Mouse (Mus musculus) intestine, postnatal 0 days (tissue): Measurements from ENCODE around the gene Gnai3. TPM values are rescaled to one million over a fixed set of nuclear protein-coding genes. Genes with fewer than 3 reads are reported as not detected.

ENCODE experiments used
- ATAC-seq: fragments of 200-750 bp; cut with Nextera tagmentation; 2 replicates; pipeline ENCODE4 v1.8.0; 2017; ENCODE audit warnings: mild to moderate bottlenecking, moderate TSS enrichment, moderate library complexity
- H3K27ac ChIP-seq: fragments of 300-500 bp; sonication (generic); 2 replicates; pipeline ENCODE4 v1.5.1; 2014; ENCODE audit warnings: mild to moderate bottlenecking, low read depth, low read length, moderate library complexity
- H3K27me3 ChIP-seq: fragments of 300-500 bp; sonication (generic); replicated peaks from 2 replicates; pipeline ENCODE4 v1.6.1; 2014; ENCODE audit warnings: low read length, mixed read lengths; ENCODE audit not compliant: control insufficient read depth, insufficient read depth
- H3K36me3 ChIP-seq: fragments of 300-500 bp; sonication (generic); 2 replicates; pipeline ENCODE4 v1.6.1; 2014; ENCODE audit warnings: mild to moderate bottlenecking, moderate library complexity; ENCODE audit not compliant: control insufficient read depth, insufficient read depth
- H3K4me1 ChIP-seq: fragments of 300-500 bp; sonication (generic); replicated peaks from 2 replicates; pipeline ENCODE4 v1.6.1; 2014; ENCODE audit warnings: antibody characterized with exemption, low read length, mixed read lengths; ENCODE audit not compliant: control insufficient read depth, insufficient read depth
- H3K4me2 ChIP-seq: fragments of 300-500 bp; sonication (generic); replicated peaks from 2 replicates; pipeline ENCODE4 v1.6.1; 2014; ENCODE audit warnings: low read depth, mild to moderate bottlenecking, moderate library complexity
- H3K4me3 ChIP-seq: fragments of 300-500 bp; sonication (generic); 2 replicates; pipeline ENCODE4 v1.5.1; 2014; ENCODE audit warnings: low read depth, low read length
- H3K9ac ChIP-seq: fragments of 300-500 bp; sonication (generic); 2 replicates; pipeline ENCODE4 v1.6.1; 2014; ENCODE audit warnings: mild to moderate bottlenecking, low read depth, low read length
- H3K9me3 ChIP-seq: fragments of 300-500 bp; sonication (generic); 2 replicates; pipeline ENCODE4 v1.6.1; 2016; ENCODE audit warnings: mixed run types; ENCODE audit not compliant: control insufficient read depth
- CTCF ChIP-seq: sonication (generic); IDR thresholded peaks from 2 replicates; pipeline ENCODE4 v1.5.1; 2016; ENCODE audit warnings: low read depth, mild to moderate bottlenecking, control low read depth, antibody characterized with exemption, moderate library complexity
- WGBS: fragments of 180-500 bp; shearing (Covaris S2); extraction: QIAGEN DNeasy Blood & Tissue Kit; methylation state at CpG from one replicate; pipeline ENCODE4 v1.1.7; 2014; 5-methylcytosine and 5-hydroxymethylcytosine counted together
- polyA plus RNA-seq: library from polyadenylated mRNA; unstranded; fragments of >200 nt; fragmentation: Nextera tagmentation; extraction: Ambion mirVana; gene quantifications from 2 replicates; pipeline ENCODE4 v1.2.1, GENCODE M21; 2015

The Gnai3 gene
- polyA plus RNA-seq, 1 experiment from 2014 or later = 101 TPM

DNA sequence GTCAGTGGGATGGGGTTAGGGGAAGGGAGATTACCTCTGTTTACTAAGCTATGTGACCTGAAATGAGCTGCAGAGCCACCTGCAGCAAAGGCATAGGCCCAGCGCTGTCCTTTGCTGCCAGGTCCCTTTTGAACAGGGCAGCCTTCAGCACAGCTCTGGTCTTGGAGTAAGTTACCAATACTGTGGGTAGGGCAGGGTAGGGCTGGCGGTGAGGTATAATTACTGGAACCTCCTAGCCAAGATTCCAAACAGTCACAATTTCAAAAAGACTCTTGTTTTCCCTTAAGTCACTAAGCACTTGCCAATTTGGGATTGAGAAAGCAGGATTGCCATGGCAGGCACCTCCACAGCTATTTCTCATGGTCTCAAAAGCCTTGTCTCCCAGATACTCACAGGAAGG, 55.4 kb downstream of the Gnai3 start:
- H3K4me3 ChIP-seq = no peak overlapping the region

DNA sequence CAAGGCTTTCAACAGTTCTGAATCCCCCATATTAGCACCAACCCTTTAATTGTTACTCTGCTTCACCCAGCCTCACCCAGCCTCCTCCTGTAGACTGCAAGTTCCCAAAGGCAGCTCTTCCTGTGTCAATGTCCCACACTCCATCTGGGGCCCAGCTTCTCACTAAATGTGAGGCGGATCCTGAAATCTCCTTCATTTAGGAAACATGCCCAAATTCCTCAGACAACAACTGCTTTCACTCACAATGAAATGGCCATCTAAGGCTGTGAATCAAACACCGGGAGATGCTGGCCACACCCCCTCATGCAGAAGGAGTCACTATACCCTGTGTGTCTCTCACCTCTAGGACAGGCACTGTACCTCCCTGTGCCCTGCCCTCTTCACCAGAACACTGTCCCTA, 56.0 kb downstream of the Gnai3 start:
- ATAC-seq = no peak

More for the DNA sequence above, 55.4 kb downstream of the Gnai3 start:
- no peak for TF ChIP-seq CTCF
- Histone ChIP-seq H3K4me1 (peaks cover 4% of the 10 kb centered on the region; the same call in 1 of the 2 replicates), H3K36me3 (no peaks in the 10 kb centered on the region), H3K9ac (no peak overlapping the region), H3K27ac (no peak overlapping the region), H3K9me3 (no peaks in the 10 kb centered on the region), H3K27me3 (no peaks in the 10 kb centered on the region), H3K4me2 (no peak overlapping the region)
- no peak for ATAC-seq
- 80% methylated on average over 2 of the region's 2 CpGs for WGBS

DNA sequence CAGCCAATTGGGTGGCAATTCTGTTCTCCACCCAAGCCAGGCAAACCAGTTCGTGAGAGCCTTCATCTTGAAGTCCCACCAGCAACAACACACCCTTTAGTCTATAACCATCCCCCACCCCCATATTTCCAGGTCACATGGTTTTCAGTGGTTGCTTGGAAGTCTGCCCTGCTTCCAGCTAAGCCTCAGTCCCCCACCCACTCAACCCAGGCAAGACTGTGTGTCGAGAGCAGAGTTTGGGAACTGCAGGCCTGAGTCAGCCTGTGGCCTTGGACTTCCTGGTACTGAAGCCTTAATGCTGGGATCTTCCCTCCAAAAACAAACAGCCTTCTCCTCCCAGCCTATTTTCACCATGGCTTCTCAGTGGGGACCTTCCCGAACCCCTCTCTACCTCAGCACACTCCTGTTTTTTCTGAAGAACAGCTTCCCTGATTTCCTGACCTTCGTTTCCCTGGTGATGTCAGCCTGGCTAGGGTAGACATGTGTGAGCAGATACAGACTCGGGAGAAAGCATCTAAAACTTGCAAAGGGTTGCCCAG, 57.0 kb downstream of the Gnai3 start:
- Histone ChIP-seq H3K4me2 (no peak overlapping the region), H3K4me3 (no peak overlapping the region), H3K36me3 (no peaks in the 10 kb centered on the region), H3K9ac (no peak overlapping the region), H3K9me3 (no peaks in the 10 kb centered on the region), H3K27ac (no peak overlapping the region), H3K4me1 (peaks cover 10% of the 10 kb centered on the region), H3K27me3 (no peaks in the 10 kb centered on the region)
- no peak for TF ChIP-seq CTCF
- 35% methylated on average over 5 of the region's 5 CpGs for WGBS
- ATAC-seq = no peak

More for the DNA sequence above, 56.0 kb downstream of the Gnai3 start:
- Histone ChIP-seq H3K4me3 (no peak overlapping the region), H3K27ac (no peak overlapping the region), H3K9ac (no peak overlapping the region), H3K4me2 (no peak overlapping the region), H3K36me3 (no peaks in the 10 kb centered on the region), H3K9me3 (no peaks in the 10 kb centered on the region), H3K27me3 (no peaks in the 10 kb centered on the region), H3K4me1 (peaks cover 4% of the 10 kb centered on the region; the same call in 1 of the 2 replicates)
- no peak for TF ChIP-seq CTCF
- WGBS = 47% methylated on average over 2 of the region's 2 CpGs

DNA sequence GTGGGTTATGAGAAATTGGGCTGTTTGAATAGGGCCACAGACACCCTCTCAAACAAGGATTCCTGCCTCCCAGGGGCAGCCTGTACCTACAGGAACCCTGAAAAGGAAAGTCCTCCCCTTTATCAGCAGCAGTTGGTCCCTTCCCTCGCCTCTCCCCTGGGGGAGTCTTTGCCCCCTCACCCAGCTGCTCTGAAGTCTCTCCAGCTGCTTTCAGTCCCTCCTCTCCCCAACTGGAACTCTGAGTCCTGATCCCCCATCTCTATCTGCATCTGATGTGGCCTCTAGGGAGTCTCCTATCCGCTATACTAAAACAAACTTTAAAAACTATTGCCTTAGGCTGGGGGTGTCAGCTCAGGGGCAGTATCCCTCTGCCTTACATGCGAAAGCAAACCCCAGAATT, 58.6 kb downstream of the Gnai3 start:
- TF ChIP-seq CTCF = no peak
- Histone ChIP-seq H3K4me1 (peaks cover 10% of the 10 kb centered on the region), H3K36me3 (no peaks in the 10 kb centered on the region), H3K4me2 (no peak overlapping the region), H3K9me3 (no peaks in the 10 kb centered on the region), H3K27ac (no peak overlapping the region), H3K4me3 (no peak overlapping the region), H3K9ac (no peak overlapping the region), H3K27me3 (no peaks in the 10 kb centered on the region)
- ATAC-seq = no peak
- 73% methylated on average over 3 of the region's 3 CpGs for WGBS

DNA sequence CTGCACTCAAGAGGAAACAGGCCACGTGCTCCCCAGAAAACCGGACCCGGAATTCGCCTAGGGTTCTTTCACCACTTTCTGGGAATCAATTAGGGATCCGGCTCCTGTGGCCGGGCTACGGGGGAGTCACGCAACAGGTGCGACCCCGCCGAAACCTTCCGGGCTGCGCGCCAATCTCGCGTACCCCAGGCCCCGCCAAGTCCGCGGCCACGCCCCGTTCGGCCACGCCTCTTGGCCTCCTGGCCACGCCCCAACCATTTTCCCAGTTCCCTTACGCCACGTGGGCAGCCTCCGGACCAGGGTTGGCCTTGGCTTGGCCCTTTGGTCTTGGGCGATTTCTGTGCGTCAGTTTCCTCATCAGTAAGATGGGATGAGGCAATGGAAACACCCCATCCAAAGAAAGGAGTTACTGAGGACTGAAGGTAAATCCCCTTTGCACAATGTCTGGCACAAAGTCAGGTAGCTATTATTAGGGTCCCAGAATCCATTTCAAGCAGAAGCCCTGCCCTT, 59.4 kb downstream of the Gnai3 start, which contains the start of gene Ampd2:
TSS of gene Ampd2 (minus strand) at position 182 of the 510 bp plus-strand sequence.
- Histone ChIP-seq H3K27ac (peak within 1 kb of the TSS; percentile 91), H3K9ac (peak within 1 kb of the TSS; percentile 77), H3K27me3 (no peaks in the 10 kb centered on the region), H3K4me3 (peak within 1 kb of the TSS; percentile 75), H3K9me3 (no peaks in the 10 kb centered on the region), H3K36me3 (no peaks in the 10 kb centered on the region), H3K4me2 (peak within 1 kb of the TSS; percentile 97), H3K4me1 (peaks cover 10% of the 10 kb centered on the region)
- ATAC-seq = peak; percentile 55
- no peak for TF ChIP-seq CTCF
- WGBS = under 1% methylated on average over 29 of the region's 29 CpGs

DNA sequence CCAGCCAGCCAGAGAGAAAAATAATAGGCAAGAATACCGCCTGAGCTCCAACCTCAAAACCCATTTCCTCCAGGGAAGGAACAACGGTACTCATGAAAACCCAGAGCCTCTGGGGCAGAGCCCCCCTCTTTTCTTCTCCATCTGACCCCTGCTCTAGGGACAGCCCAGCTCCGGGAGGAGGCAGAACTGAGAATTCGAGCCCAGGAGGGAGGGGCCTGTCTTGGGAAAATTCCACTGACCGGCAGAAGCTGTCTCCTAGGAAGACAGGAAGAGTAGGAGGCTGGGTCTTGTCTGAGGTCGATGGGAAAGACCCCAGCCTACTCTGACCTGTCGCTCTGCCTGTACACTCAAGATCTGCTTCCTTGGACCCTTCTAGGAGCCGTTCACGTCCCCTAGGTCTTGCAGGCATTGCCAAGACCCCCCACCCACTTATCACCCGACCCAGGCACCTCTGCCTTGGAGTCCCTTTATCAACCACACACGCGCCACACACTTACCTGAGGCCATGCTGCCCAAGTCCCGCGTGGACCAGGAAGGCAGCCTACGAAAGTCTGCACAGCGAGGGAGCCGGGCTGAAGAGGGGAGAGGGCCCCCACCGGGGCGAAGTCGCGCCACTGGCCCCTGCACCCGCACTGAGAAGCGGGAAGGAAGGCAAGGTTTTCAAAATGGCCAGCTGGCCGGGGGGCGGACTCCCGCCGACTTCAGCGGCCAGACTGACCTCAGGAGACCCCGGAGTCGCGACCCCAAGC, 60.1 kb downstream of the Gnai3 start:
- no peak for TF ChIP-seq CTCF
- under 1% methylated on average over 30 of the region's 31 CpGs for WGBS

More for the DNA sequence above, 60.1 kb downstream of the Gnai3 start:
- Histone ChIP-seq H3K27ac (peak overlapping the region; percentile 91), H3K4me1 (peaks cover 10% of the 10 kb centered on the region), H3K9ac (peak overlapping the region; percentile 77), H3K36me3 (no peaks in the 10 kb centered on the region), H3K4me3 (peak overlapping the region; percentile 75), H3K27me3 (no peaks in the 10 kb centered on the region), H3K9me3 (no peaks in the 10 kb centered on the region), H3K4me2 (peak overlapping the region; percentile 97)
- peak; percentile 70 for ATAC-seq
